Comparison of ENCODE assay signal across 8 mouse cellular contexts in the genomic region with DNA sequence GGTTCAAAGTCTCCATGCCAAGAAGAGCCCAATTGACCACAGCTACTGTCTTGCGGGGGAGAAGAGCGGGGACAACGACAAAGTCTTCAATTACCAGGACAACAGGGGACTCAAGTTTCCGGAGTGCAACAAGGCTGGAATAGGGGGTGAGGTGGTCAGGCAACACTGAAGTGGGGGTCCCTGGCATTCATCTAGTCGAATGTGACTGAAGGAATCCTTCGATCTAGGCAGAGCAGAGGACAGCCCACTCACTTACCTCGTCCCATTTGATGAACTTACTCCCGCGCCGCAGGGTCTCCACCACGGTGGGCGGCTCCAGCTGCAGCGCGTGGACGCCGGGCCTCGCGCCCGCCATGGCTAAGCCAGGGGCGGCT. TPM values are rescaled to one million over a fixed set of nuclear protein-coding genes. Genes with fewer than 3 reads are reported as not detected.
A peak's percentile ranks its signal among the peaks of the same experiment; 100 is the strongest.
DNase-seq lines count a peak whose midpoint lies in the region; ATAC-seq and TF ChIP-seq lines count a peak whose summit lies in the region.

No protein-coding gene starts in this region.

- H3K4me2 ChIP-seq in kidney, embryonic 16.5 days (replicated peaks; ENCODE audit: low read depth, low read length): peak overlapping the region; percentile 82
- H3K4me2 ChIP-seq in hindbrain, postnatal 0 days (ENCODE audit: low read depth, low read length): peak overlapping the region; percentile 52
- peak overlapping the region; percentile 43 for H3K4me2 ChIP-seq in midbrain, postnatal 0 days (ENCODE audit: low read depth, low read length, poor library complexity, severe bottlenecking)

- peaks cover 47% of the 10 kb centered on the region for H3K4me1 ChIP-seq in kidney, embryonic 16.5 days (ENCODE audit: insufficient read depth, low read length)
- H3K4me1 ChIP-seq in cortical plate, adult 2 months (ENCODE audit: control insufficient read depth, insufficient read depth, low read length): no peaks in the 10 kb centered on the region
- H3K4me1 ChIP-seq in hindbrain, postnatal 0 days (ENCODE audit: insufficient read depth, low read length): no peaks in the 10 kb centered on the region
- no peaks in the 10 kb centered on the region for H3K4me1 ChIP-seq in midbrain, postnatal 0 days (ENCODE audit: insufficient read depth, low read length)

- H3K4me3 ChIP-seq in kidney, embryonic 16.5 days (ENCODE audit: low read length): peak overlapping the region; percentile 74
- H3K4me3 ChIP-seq in cortical plate, adult 2 months (ENCODE audit: insufficient read depth, low read length): peak overlapping the region; percentile 19
- H3K4me3 ChIP-seq in hindbrain, postnatal 0 days (ENCODE audit: low read length): peak overlapping the region; percentile 41
- H3K4me3 ChIP-seq in midbrain, postnatal 0 days (ENCODE audit: low read depth, low read length): peak overlapping the region; percentile 31

- peak overlapping the region; percentile 90 for H3K9ac ChIP-seq in kidney, embryonic 16.5 days (replicated peaks; ENCODE audit: low read length)
- H3K9ac ChIP-seq in hindbrain, postnatal 0 days (replicated peaks; ENCODE audit: low read length): peak overlapping the region; percentile 35
- no peak overlapping the region for H3K9ac ChIP-seq in midbrain, postnatal 0 days (replicated peaks; ENCODE audit: low read length, poor library complexity, severe bottlenecking)

- under 1% methylated on average over 19 of the region's 20 CpGs for WGBS in kidney, embryonic 16.5 days
- WGBS in hindbrain, postnatal 0 days: under 1% methylated on average over 17 of the region's 20 CpGs
- WGBS in midbrain, postnatal 0 days: 2% methylated on average over 20 of the region's 20 CpGs

- H3K36me3 ChIP-seq in kidney, embryonic 16.5 days (ENCODE audit: insufficient read depth, low read length): peaks cover 20% of the 10 kb centered on the region
- H3K36me3 ChIP-seq in hindbrain, postnatal 0 days (ENCODE audit: insufficient read depth, low read length): no peaks in the 10 kb centered on the region
- no peaks in the 10 kb centered on the region for H3K36me3 ChIP-seq in midbrain, postnatal 0 days (ENCODE audit: insufficient read depth, low read length)

- ATAC-seq in kidney, embryonic 16.5 days (ENCODE audit: low FRiP score, low TSS enrichment): peak; percentile 11
- ATAC-seq in hindbrain, postnatal 0 days: peak; percentile 6; the same call in 1 of the 2 replicates
- ATAC-seq in midbrain, postnatal 0 days (ENCODE audit: low FRiP score): no peak

- no peaks in the 10 kb centered on the region for H3K27me3 ChIP-seq in kidney, embryonic 16.5 days (ENCODE audit: insufficient read depth, low read length)
- H3K27me3 ChIP-seq in hindbrain, postnatal 0 days (ENCODE audit: insufficient read depth, low read length): 0 out of 2 replicates have a peak, but pooled peaks cover 3% of the 10 kb centered on the region
- peaks cover 11% of the 10 kb centered on the region for H3K27me3 ChIP-seq in midbrain, postnatal 0 days (ENCODE audit: insufficient read depth, low read length)

- no peak for DNase-seq in kidney, adult 11 months
- no peak for DNase-seq in hindbrain, postnatal 0 days (ENCODE audit: low spot score)
- no peak for DNase-seq in midbrain, postnatal 0 days (ENCODE audit: low spot score)
- no peak for DNase-seq in thymus, postnatal 25 days
- DNase-seq in right cerebral cortex, postnatal 36 days (ENCODE audit: low spot score in 2 of 2): no peak
- DNase-seq in right cerebral cortex, postnatal 14 days: no peak

- H3K27ac ChIP-seq in kidney, embryonic 16.5 days (ENCODE audit: low read length): peak overlapping the region; percentile 54; the same call in 1 of the 2 replicates
- H3K27ac ChIP-seq in cortical plate, adult 2 months (ENCODE audit: insufficient read depth, low read length): no peak overlapping the region
- H3K27ac ChIP-seq in hindbrain, postnatal 0 days: no peak overlapping the region
- no peak overlapping the region for H3K27ac ChIP-seq in midbrain, postnatal 0 days (ENCODE audit: low read depth, low read length)

- TF ChIP-seq CTCF in cortical plate, adult 2 months (IDR thresholded peaks at IDR 0.05; ENCODE audit: extremely low read depth, insufficient read depth, low read length): no peak
- TF ChIP-seq CTCF in hindbrain, postnatal 0 days (IDR thresholded peaks at IDR 0.05; ENCODE audit: low read depth): no peak
- TF ChIP-seq CTCF in midbrain, postnatal 0 days (IDR thresholded peaks at IDR 0.05): no peak

- H3K9me3 ChIP-seq in kidney, embryonic 16.5 days (ENCODE audit: low read length): no peaks in the 10 kb centered on the region
- H3K9me3 ChIP-seq in hindbrain, postnatal 0 days (ENCODE audit: low read length): no peaks in the 10 kb centered on the region
- no peaks in the 10 kb centered on the region for H3K9me3 ChIP-seq in midbrain, postnatal 0 days (ENCODE audit: low read length)

- no peak for TF ChIP-seq POLR2A in cortical plate, adult 2 months (IDR thresholded peaks at IDR 0.05; ENCODE audit: extremely low read depth, insufficient read depth, low read length)

RNA-seq across cellular contexts. Expression of gene Ppp1r14b, which starts 5.5 kb away (rescaled TPM):
- polyA plus RNA-seq in kidney, embryonic 16.5 days (2015; fragmentation: Nextera tagmentation; extraction: Ambion mirVana): 51.5 and 53.8 TPM in 2 replicates
- 48.3 and 49.4 TPM in 2 replicates for polyA plus RNA-seq in cortical plate, adult 2 months (2012; rRNA removed)
- total RNA-seq in hindbrain, postnatal 0 days (2014; rRNA removed): 150 and 155 TPM in 2 replicates
- 198 and 210 TPM in 2 replicates for polyA plus RNA-seq in hindbrain, postnatal 0 days (2015; fragmentation: Nextera tagmentation; extraction: Ambion mirVana)
- 137 and 150 TPM in 2 replicates for total RNA-seq in midbrain, postnatal 0 days (2014; rRNA removed)
- polyA plus RNA-seq in midbrain, postnatal 0 days (2015; fragmentation: Nextera tagmentation; extraction: Ambion mirVana): 143 and 144 TPM in 2 replicates

RNA-seq across cellular contexts. Expression of gene Plcb3, which starts 7.0 kb away (rescaled TPM):
- polyA plus RNA-seq in kidney, embryonic 16.5 days (2015; fragmentation: Nextera tagmentation; extraction: Ambion mirVana): 44.1 and 48.8 TPM in 2 replicates
- 17.4 and 18.4 TPM in 2 replicates for polyA plus RNA-seq in cortical plate, adult 2 months (2012; rRNA removed)
- 18.5 and 23.1 TPM in 2 replicates for total RNA-seq in hindbrain, postnatal 0 days (2014; rRNA removed)
- polyA plus RNA-seq in hindbrain, postnatal 0 days (2015; fragmentation: Nextera tagmentation; extraction: Ambion mirVana): 11.1 and 14.4 TPM in 2 replicates
- total RNA-seq in midbrain, postnatal 0 days (2014; rRNA removed): 14.7 and 16.6 TPM in 2 replicates
- 9.5 and 9.8 TPM in 2 replicates for polyA plus RNA-seq in midbrain, postnatal 0 days (2015; fragmentation: Nextera tagmentation; extraction: Ambion mirVana)

RNA-seq across cellular contexts. Expression of gene Fkbp2, which starts 11.0 kb away (rescaled TPM):
- 139 and 150 TPM in 2 replicates for polyA plus RNA-seq in kidney, embryonic 16.5 days (2015; fragmentation: Nextera tagmentation; extraction: Ambion mirVana)
- 215 and 217 TPM in 2 replicates for polyA plus RNA-seq in cortical plate, adult 2 months (2012; rRNA removed)
- total RNA-seq in hindbrain, postnatal 0 days (2014; rRNA removed): 8.3 and 29.2 TPM in 2 replicates
- polyA plus RNA-seq in hindbrain, postnatal 0 days (2015; fragmentation: Nextera tagmentation; extraction: Ambion mirVana): 169 and 177 TPM in 2 replicates
- 24.9 and 29.3 TPM in 2 replicates for total RNA-seq in midbrain, postnatal 0 days (2014; rRNA removed)
- polyA plus RNA-seq in midbrain, postnatal 0 days (2015; fragmentation: Nextera tagmentation; extraction: Ambion mirVana): 149 and 155 TPM in 2 replicates

RNA-seq across cellular contexts. Expression of gene Vegfb, which starts 18.2 kb away (rescaled TPM):
- polyA plus RNA-seq in kidney, embryonic 16.5 days (2015; fragmentation: Nextera tagmentation; extraction: Ambion mirVana): 25.1 and 37.3 TPM in 2 replicates
- polyA plus RNA-seq in cortical plate, adult 2 months (2012; rRNA removed): 99.6 and 107 TPM in 2 replicates
- total RNA-seq in hindbrain, postnatal 0 days (2014; rRNA removed): 40.5 and 40.9 TPM in 2 replicates
- 90.8 and 92.3 TPM in 2 replicates for polyA plus RNA-seq in hindbrain, postnatal 0 days (2015; fragmentation: Nextera tagmentation; extraction: Ambion mirVana)
- 33.1 and 44.4 TPM in 2 replicates for total RNA-seq in midbrain, postnatal 0 days (2014; rRNA removed)
- polyA plus RNA-seq in midbrain, postnatal 0 days (2015; fragmentation: Nextera tagmentation; extraction: Ambion mirVana): 77.7 and 83.2 TPM in 2 replicates

RNA-seq across cellular contexts. Expression of gene Dnajc4, which starts 23.1 kb away (rescaled TPM):
- 26.8 and 27.3 TPM in 2 replicates for polyA plus RNA-seq in kidney, embryonic 16.5 days (2015; fragmentation: Nextera tagmentation; extraction: Ambion mirVana)
- 39.1 and 40.3 TPM in 2 replicates for polyA plus RNA-seq in cortical plate, adult 2 months (2012; rRNA removed)
- 13.5 and 28.3 TPM in 2 replicates for total RNA-seq in hindbrain, postnatal 0 days (2014; rRNA removed)
- polyA plus RNA-seq in hindbrain, postnatal 0 days (2015; fragmentation: Nextera tagmentation; extraction: Ambion mirVana): 25.6 and 29.5 TPM in 2 replicates
- total RNA-seq in midbrain, postnatal 0 days (2014; rRNA removed): 14.9 and 31.2 TPM in 2 replicates
- polyA plus RNA-seq in midbrain, postnatal 0 days (2015; fragmentation: Nextera tagmentation; extraction: Ambion mirVana): 21.6 and 25.7 TPM in 2 replicates

Comparison
In these comparisons a context has a peak if more than half of its experiments do, and no peak if none do; other contexts are left out.
1. H3K4me3 ChIP-seq: peak in every context shown above with its lines; median percentile 74 in kidney, embryonic 16.5 days; 41 in hindbrain, postnatal 0 days; 31 in midbrain, postnatal 0 days; 19 in cortical plate, adult 2 months.